Mouse (Mus musculus) adrenal gland (tissue): ENCODE measurements at regions not wholly inside any gene's neighbourhood (a gene's known extent, or its start where the extent isn't known, plus 50 kb on each side); places are given as distances from the start of the nearest gene placed in this dataset.

Source experiments
- intact Hi-C: fragments of 180-260 bp; cut with DNase I; formaldehyde crosslinking; loops from one replicate; pipeline ENCODE4 v1.15.1; 2025

DNA sequence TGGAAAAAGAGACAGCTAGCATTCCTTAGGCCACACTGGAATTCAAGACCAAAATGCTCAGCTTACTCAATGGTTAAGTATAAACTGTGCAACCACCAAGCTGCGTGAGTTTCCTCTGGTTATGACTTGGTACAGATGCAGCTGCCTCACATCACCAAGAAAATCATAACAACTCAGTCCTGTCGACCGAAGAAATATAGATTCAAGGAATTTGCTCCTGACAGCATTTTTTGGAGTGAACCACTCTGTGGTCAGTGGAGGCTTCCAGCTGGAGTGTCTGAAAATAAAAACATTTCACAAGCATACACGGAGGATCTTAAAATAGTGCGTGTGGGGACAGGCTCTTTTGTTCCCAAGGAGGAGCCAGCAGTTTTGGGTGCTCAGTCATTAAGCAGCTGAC lies 253.8 kb downstream of the Bckdhb start:
- intact Hi-C loops = no loop called here

DNA sequence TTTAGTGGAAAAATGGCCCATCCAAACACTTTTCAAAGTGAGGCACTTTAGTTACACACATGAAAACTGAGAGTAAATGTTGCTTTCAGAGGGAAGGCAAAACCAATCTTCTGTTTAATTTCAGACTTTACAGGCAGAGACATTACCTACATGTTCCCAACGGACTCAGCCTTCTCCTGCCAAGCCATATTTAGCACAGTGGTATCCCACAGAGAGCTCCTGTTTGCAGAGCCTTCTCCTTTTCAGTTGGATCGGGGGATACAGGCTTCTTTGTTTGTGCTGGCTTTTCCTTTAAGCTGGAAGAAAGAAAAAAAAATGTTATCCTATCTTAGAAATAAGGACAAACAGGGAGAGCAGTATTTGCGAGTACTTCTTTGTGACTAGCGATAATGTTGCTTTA lies 254.3 kb downstream of the Bckdhb start:
- intact Hi-C loops = no loop called here

DNA sequence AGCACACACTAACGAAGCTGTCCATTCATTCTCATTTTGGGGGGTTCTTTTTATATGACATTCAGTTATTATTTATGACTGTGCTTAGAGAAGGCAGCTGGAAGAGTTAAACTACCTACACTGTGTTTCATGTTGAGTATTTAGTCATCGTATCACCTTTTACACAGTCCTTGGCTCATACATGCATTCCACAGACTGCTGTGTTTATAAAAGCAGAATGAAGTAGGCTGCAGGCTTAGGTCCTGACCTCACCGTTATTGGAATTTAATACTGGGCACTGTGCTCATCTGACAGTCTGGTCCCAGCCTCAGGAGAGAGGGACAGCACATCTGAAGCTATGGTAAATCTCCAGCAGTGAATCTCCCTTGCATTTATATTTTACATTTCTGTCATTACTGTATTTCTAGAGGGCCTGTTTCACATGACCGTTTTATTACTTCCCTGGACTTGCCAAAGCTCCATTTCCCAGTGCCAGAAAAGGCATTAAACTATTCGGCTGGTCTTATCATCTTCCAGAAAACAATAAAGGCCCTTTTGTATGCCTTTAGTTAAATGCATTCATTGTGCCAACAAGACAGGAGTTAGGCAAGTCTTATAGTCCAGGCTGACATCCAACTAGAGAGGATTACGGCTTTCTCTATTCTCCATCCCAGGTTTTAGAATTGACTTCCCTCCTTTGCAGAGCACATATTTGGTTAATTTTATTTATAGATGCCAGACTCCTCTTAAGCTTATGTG lies 258.9 kb downstream of the Bckdhb start:
- intact Hi-C loops = no loop called here

DNA sequence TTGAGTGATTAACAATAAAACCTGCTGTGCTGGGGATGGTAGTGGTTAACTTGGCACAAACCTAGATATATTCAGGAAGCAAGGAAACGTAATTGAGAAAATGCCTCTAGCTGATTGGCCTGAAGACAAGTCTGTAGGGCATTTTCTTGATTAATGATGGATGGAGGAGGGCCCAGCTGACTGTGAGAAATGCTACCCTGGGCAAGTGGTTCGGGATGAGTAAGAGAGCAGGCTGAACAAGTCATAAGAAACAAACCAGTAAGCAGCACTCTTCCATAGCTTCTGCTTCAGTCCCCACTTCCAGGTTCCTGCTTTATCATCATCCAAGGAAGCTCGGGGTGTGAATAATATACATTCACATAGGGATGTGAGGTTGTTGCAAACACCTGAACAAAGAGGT lies 262.6 kb downstream of the Bckdhb start:
- intact Hi-C loops = no loop called here

DNA sequence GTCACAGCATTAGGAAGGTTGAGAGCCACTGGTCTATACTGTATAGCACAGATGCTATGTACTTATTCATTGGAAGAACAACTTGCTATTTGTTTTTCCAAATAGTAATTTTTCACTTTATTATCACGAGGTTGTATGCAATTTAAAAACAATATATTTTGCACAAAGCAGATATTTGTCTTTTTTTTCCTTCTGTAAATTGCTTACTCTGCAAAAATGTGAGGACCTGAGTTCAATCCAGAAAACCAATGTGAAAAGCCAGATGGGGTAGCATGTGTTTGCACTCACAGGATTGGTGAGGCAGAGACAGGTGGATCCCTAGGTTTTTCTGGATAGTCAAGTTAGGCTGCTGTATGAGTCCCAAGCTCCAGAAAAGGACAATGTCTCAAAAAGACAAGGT lies 268.5 kb downstream of the Bckdhb start:
- intact Hi-C loops = no loop called here

DNA sequence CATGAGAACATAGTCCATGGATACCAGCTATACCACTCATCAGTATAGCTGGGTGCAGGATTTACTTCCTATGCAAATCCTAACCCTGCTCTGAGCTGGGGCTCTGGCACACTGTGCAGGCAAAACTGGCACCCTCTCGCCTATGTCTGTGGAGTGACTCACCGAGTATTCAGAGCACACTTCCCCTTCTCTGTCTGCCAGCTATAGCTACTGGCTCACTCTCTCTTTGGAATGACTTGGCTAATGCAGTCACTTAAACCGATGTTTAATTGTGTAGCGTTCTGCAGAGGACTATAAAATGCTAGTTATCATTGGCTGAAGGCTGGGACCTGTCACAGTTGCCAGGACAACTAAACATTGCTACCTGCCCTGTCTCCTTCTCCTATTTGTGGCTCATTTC lies 269.8 kb downstream of the Bckdhb start:
- intact Hi-C loops = no loop called here

DNA sequence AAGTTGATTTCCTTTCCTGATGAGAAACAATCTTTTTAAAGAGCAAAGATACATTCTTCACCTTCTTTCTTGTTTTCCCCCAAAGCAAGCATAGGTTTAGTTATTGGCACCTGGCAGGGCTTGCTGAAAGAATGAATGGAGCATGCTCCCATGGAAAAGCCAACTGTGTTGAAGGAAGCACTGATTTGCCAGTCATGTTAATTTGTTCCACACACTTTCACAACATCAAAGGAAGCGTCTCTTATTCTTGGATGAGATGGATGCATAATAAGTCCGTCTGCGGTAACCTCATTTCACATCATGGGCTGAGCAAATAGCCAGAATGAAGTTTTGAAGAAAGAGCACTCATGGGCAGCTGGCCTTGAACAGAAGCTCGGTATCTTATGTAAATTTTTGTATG lies 270.4 kb downstream of the Bckdhb start:
- intact Hi-C loops = no loop called here

DNA sequence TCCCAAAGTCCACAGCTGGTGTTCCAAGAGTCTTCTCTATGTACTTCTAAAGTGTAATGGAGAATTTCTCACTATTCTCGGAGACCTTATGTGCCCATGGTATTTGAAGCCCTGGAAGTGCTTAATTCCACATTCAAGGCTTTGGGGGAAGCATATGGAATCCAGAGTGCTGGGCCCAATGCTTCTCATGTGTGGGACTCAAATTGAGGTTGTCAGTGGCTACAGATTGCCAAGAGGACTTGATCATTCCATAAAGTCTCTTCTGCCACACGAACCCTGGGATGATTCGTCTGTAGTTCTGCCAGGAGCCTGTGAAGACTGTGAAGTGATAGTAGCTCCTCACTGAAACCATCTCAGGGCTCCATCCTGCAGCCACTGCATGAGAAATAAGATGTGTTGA lies 275.3 kb downstream of the Bckdhb start:
- intact Hi-C loops = no loop called here

DNA sequence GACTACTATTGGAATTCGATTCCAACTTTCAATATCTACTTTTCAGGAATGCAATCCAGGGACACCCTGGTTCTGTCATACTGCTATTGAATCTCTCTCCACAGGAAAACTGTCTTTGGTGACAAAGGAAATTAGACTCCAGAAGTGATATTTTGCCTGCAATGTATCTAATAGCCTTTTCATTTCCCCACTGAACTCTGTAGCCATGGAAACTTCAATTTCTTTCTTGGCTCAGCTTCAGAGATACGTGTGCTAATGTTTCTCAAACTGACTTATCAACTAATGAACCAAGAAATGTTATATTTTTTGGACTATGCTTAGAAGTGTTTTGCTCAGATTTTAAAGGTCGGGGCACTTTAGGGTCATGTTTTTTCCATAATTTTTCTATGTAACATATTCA lies 279.1 kb downstream of the Bckdhb start:
- intact Hi-C loops = no loop called here

DNA sequence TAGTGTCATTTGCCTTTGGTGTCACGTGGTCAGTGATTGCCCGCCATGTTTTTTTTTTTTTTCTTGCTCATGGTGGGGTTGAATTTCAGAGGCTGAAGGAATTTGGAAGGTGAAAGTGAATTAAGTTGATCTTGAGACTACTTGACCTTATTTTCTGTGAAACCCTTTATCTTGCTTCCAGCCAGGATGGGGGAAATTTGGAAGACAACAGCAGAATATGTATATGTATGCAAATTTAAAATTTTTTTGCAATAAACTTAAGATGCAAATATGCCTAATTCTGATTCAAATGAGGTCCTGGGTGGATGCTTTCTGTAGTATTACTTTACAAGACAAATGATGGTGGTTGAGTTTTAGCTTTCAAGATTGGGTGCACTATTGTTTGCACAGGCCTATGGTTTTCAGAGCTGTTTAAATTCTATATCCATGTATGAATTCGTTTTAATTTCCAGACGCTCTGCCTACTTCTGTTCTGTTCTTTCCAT lies 315.6 kb downstream of the Bckdhb start:
- intact Hi-C loops = no loop called here

DNA sequence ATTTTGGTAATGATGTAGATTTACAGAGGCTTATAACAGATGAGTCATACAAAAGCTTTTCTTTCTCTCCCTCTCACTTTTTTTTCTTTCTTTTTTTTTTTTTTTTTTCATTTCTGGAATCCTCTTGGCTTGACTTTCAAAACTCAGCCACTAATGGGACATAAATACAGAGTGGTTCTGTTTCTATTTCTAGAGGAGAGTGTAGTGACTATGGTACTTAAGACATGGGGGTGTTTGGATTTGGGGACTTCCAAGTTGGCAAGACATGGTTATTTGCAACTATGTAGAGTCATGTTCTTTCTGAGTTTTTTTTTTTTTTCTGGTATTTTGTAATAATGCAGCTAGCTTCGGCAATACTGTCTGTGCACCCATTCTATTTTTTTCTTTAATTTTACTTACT lies 324.8 kb downstream of the Bckdhb start:
- intact Hi-C loops = loop anchor here (5.0 kb wide), 1 partner anchor 1078 kb away; the partner anchor contains the start of gene Tent5a

DNA sequence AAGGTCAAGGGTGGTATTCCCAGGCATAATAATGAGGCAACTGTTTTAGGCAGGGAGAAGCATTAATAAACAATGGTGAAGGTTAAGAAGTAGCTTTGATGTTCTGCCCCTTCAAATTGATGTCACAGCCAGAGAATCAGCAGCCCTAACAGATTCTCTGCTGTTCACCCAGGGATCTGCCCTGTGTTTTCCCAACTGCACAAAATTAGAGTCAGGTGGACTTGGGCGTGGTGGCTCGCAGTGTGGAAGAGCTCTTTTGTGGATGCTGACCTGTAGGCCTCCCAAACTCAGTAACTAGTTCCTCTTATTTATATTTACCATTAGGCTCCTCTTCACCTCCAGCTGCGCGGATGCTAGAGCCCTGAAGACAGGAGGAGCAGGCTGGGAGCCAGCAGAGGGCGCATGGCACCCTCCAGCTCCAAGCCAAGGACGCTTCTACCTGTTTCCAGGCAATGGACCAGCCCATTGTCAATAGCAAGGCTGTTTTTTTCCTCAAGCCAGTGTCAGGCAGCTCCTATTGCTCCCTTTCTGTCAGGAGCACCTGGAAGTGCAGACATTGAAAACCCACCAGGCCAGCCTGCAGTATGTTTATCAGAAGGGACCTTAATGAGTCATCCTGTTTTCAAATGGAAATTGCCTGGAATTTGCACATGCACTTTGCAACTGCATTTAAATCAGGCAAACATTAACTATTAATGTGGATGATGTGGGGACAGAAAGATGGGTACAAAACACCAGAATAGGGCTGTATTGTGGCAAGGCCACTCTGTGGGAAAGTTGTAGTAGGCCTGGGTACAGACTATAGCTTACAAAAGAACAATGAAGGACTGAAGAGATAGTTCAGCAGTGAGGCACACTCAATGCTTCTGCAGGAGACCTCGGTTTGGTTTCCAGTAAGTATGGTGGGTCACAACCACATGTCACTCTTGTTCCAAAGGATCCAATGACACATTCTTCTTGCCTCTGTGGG lies 328.4 kb downstream of the Bckdhb start:
- intact Hi-C loops = loop anchor here (5.0 kb wide), 1 partner anchor 1074 kb away; the partner anchor contains the start of gene Tent5a

DNA sequence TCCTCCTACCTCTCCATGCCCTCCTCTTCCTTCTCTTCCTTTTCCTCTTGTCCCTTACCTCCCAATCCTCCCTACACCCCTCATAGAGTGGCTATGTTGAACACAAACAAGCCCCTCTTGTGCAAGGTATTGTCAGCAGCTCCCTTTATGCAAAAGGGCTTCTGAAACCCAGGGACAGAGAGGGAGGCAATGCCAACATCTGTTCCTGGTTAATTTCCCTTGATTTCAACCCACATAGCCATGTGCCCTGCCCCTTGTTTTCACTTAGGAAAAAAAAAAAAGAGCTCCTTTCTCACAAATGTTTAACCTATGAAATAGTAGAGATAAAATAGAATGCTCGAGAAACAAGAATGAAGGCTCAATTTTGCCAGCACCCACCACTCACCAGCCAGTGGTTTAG lies 333.5 kb downstream of the Bckdhb start:
- intact Hi-C loops = no loop called here

DNA sequence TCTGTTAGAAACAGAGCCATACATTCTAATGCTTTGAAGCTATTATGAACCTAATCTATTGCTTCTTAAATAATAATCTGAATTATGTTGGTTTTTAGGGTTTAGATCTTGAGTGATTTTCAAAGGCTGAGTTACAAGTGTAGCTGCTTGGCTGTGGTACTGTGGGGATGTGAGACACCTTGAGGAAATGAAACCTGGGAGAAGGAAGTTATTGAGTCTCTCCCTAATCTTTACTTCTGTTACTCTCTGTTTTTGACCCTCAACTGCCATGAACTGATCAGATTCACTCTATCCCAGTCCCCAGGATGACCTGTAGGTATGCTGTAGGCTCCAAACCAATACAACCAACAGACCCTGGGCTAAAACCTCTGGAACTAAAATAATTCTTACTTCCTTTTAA lies 334.8 kb downstream of the Bckdhb start:
- intact Hi-C loops = no loop called here

DNA sequence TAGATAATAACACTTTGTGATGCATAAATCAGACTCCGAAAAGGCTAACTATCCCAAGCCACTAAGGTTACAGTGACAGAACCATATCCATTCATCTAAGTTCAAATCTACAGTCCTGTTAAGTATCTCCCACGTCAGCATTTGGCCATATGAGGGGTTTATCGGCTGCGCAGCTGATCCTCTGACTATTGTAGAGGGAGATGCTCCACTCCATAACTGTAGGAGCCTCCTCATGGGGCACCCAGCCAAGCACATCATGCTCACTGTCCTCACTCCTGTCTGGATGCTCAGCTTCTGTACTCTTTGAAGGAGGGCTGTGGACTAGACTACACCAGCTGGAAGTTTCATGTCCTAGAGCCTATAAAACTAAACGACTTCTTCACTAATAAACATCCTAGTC lies 337.2 kb downstream of the Bckdhb start:
- intact Hi-C loops = no loop called here

DNA sequence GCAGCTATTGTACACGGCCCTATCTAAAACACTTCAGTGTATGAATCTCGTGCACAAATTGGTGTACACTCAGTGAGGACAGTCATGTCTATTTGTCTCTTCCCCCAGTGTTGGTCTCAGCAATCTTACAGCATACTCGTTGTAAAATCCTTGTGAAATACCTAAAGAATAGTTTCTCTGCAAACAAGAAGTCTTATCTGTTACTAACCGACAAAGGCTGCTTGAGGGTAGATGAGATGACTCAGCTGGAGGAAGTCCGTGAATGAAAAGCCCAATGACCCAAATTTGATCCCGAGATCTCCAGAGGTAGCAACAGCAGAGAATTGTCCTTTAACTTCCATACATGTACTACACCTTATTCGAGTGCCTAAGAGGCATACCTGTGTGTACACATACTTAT lies 342.0 kb downstream of the Bckdhb start:
- intact Hi-C loops = no loop called here

DNA sequence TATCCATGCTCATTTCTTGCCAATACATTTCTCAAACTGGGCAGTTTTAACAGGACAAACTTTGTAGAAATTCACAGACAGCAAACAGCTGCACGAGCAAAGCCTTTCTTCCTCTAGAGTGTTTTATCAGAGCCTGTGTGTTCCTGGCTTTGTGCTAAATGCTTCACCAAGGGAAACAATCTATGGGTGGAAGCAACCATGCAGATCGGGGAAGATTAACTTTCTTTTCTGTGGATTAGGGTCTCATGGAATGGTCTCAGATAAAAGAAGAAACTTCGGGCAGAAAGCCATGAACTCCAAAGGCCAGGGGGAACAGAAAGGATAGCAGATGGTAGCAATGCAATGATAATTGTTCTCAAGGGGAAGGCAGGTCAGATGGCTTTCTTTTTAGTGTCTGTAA lies 349.7 kb downstream of the Bckdhb start:
- intact Hi-C loops = no loop called here

DNA sequence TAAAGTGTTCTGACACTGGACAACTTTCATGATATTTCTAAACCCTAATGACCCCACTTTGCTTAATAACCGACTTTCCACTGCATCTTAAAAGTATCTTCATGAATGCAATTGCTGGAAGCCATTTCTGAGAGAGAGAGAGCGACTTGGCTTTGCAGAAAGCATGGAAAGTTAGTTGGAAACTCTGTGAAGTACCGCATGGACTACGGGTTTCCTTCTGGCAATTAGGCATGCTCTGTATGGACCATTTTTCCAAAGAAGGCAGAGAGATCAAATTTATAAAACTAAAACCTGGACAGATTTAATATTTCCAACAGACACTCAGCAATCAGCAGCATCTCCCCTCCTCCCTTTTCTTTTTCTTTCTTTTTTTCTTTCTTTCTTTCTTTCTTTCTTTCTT lies 353.4 kb downstream of the Bckdhb start:
- intact Hi-C loops = no loop called here

DNA sequence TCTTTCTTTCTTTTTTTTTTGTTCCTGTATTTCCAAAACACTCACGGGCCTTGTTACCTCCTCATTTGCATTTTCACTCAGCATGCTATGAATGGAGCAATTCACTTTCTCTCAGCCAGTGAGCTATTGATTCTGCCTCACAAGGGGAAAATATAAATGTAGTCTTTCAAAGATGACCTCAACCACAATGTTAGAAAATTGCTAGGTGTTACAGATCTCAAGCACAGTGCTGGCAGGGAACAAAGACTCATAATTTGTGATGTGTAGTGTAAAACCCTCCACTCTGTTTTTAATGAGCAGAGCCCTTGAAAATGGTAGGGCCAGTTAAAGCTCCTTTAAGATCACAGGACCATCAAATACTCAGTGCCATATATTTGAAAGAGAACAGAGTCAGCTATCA lies 353.8 kb downstream of the Bckdhb start:
- intact Hi-C loops = no loop called here

DNA sequence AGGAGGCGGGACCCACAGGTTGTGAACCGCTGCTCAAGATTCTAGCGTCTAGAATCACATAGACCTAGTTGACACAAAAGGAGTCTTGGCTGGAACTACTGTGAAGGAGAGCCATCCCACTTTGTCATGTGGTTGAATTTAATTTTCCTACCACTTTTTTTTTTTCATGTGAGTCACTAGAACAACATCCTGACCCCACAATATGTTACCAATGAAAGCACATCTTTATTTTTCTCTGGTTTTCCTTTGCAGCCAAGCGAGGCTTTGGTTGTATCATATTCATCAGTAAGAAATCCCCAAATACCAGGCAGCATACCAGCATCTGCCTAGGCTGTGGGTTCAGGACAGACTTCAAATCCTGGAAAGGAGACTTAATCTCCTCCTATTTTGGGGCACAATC lies 356.0 kb downstream of the Bckdhb start:
- intact Hi-C loops = no loop called here

DNA sequence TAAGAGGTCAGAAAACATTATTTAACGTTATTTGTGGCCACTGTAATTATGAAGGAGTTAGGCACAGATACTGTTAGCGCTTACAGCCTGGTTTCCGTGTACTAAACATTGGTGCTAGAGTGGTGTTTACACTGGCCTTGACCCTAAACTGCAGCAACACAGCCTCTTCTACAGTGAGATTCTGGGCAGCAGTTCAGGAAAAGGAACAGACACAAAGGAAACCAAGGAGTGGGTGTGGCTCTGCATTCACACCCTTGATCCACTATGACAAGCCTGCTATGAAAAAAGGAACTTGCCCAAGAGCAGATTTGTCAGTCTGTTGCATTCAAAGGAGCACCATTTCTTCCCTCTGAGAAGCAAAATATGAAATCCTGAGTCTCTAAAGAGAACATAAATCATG lies 356.7 kb downstream of the Bckdhb start:
- intact Hi-C loops = no loop called here

DNA sequence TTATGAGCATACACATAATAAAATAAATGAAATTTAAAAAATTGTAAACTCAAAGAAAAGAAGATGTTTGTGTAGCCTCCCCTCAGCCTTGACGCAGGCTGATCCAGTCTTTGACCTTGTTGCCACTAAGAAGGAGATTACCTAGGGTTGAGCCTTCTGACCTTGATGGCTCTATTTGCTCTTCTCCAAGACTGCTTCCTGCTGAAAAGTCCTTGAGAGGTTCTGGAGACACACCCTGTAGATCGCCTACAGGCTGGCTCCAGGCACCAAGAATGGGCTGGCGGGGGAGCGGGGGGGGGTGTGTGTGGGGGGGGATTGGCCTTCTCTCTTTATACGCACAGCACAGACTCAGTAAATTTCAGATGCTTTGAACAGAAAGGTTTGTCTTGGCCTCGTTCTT lies 358.4 kb downstream of the Bckdhb start:
- intact Hi-C loops = no loop called here
